Mouse (Mus musculus): Measurements from ENCODE around the gene Slu7. TPM values are rescaled to one million over a fixed set of nuclear protein-coding genes. Genes with fewer than 3 reads are reported as not detected.

The Slu7 gene
- polyA plus RNA-seq, 1 experiment from 2014 or later = 56.8 TPM

DNA sequence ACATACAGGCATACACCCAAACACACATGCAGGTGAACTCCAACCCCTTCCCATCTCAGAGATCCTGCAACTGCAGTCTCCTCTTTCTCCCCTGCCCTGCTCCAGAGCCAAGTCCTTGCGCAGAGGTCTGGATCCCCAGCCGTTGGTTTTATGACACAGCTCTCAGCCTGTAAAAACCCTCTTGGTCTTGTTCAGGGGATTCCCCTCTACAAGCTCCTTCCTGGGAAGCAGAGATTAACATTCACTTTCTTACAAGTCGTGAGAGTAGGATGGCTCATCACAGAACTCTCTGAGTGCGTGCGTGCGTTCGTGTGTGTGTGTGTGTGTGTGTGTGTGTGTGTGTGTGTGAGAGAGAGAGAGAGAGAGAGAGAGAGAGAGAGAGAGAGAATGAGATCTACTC is 23.3 kb upstream of the Slu7 start:
- Histone ChIP-seq H3K9ac (ENCODE audit: low read length) (no peak overlapping the region), H3K4me3 (ENCODE audit: low read depth, low read length) (no peak overlapping the region), H3K36me3 (ENCODE audit: control insufficient read depth, insufficient read depth, low read length) (no peaks in the 10 kb centered on the region), H3K27me3 (ENCODE audit: control insufficient read depth, insufficient read depth, low read length) (no peaks in the 10 kb centered on the region), H3K9me3 (ENCODE audit: control insufficient read depth, low read length) (no peaks in the 10 kb centered on the region), H3K4me2 (ENCODE audit: low read depth, severe bottlenecking) (no peak overlapping the region), H3K27ac (replicated peaks; ENCODE audit: low read depth, low read length) (no peak overlapping the region), H3K4me1 (ENCODE audit: control insufficient read depth, insufficient read depth, low read length) (no peaks in the 10 kb centered on the region)
- ATAC-seq (ENCODE audit: insufficient number of reproducible peaks, low FRiP score, low TSS enrichment, low read depth) (no peak), DNase-seq (ENCODE audit: low spot score) (no peak)
- 62% methylated on average over 7 of the region's 7 CpGs for WGBS

DNA sequence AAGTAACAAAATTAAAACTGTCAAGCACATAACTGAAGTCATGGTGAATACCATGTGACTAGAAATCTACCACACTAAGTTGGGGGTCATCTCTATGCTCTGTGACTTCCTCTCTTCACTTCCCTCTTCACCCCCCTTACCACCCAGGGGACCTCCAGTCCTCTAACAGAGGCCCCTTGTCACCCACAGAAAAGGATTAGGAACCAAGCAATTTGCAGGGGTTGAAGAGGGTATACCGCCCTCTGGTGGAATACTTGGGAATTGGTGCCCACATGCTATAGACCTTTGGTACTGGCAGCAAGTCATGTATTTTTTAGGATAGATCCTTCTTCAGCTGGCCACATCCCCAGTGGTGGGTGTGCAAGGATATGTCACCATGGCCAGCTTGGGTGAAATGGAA is 22.1 kb upstream of the Slu7 start:
- DNase-seq (ENCODE audit: low spot score) (peak; percentile 81), ATAC-seq (ENCODE audit: insufficient number of reproducible peaks, low FRiP score, low TSS enrichment, low read depth) (no peak)
- 0% methylated on average over 1 of the region's 1 CpGs for WGBS
- Histone ChIP-seq H3K9ac (ENCODE audit: low read length) (no peak overlapping the region), H3K27ac (replicated peaks; ENCODE audit: low read depth, low read length) (no peak overlapping the region), H3K4me2 (ENCODE audit: low read depth, severe bottlenecking) (no peak overlapping the region), H3K4me3 (ENCODE audit: low read depth, low read length) (no peak overlapping the region), H3K27me3 (ENCODE audit: control insufficient read depth, insufficient read depth, low read length) (no peaks in the 10 kb centered on the region), H3K36me3 (ENCODE audit: control insufficient read depth, insufficient read depth, low read length) (no peaks in the 10 kb centered on the region), H3K4me1 (ENCODE audit: control insufficient read depth, insufficient read depth, low read length) (no peaks in the 10 kb centered on the region), H3K9me3 (ENCODE audit: control insufficient read depth, low read length) (no peaks in the 10 kb centered on the region)

DNA sequence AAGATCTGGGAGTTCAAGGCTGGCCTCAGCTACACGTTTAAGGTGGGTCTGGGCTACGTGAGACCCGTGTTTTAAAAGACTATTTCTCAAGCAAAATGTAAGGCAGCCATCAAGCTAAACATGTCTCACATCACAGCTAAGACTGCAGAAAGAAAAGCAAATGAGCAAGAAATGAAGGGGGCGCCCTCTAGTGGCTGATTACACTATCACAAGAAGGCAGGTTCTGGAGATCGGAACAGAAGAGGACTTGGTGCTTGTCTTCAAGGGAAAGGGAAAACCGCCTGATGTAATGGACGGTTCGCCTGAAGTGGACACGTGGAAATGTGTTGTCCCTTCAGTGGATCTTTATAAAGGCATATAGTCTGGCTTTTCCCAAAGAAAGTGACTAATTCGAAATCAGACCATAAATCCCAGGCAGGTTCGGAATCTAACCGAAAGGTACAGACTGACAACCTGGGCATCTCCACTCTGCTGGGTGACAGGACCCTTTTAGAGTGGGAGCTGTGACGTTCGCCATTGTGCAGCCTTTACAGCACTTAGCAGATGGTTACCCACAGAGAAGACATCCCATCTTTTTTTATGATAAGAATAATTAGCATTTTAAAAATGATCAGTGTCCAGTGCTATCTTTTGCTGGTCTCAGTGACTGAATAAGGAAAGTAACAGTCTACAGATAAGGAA is 20.6 kb upstream of the Slu7 start:
- Histone ChIP-seq H3K27ac (replicated peaks; ENCODE audit: low read depth, low read length) (no peak overlapping the region), H3K4me3 (ENCODE audit: low read depth, low read length) (no peak overlapping the region), H3K36me3 (ENCODE audit: control insufficient read depth, insufficient read depth, low read length) (no peaks in the 10 kb centered on the region), H3K9me3 (ENCODE audit: control insufficient read depth, low read length) (no peaks in the 10 kb centered on the region), H3K9ac (ENCODE audit: low read length) (no peak overlapping the region), H3K27me3 (ENCODE audit: control insufficient read depth, insufficient read depth, low read length) (no peaks in the 10 kb centered on the region), H3K4me1 (ENCODE audit: control insufficient read depth, insufficient read depth, low read length) (no peaks in the 10 kb centered on the region), H3K4me2 (ENCODE audit: low read depth, severe bottlenecking) (no peak overlapping the region)
- DNase-seq (ENCODE audit: low spot score) (peak; percentile 88), ATAC-seq (ENCODE audit: insufficient number of reproducible peaks, low FRiP score, low TSS enrichment, low read depth) (no peak)
- 28% methylated on average over 14 of the region's 14 CpGs for WGBS

DNA sequence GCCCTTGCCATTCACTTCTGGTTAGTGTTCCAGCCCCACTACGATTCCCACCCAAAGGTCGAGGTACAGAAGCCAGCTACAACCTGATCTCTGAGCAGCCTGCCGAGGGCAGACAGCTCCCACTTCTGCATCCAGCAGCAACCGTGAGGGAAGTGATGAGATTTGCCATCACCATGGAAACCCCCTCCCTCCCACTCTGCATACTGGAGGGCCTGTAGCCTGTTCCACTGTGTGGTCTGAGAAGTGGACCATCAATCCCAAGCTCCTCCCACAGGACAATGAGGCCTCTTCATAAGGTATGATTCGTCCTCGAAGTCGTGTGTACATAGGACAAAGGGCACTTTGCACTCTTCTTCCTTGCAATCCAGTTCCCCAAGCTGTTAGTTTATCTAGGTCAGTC is 16.3 kb upstream of the Slu7 start:
- no peak for DNase-seq (ENCODE audit: low spot score)

DNA sequence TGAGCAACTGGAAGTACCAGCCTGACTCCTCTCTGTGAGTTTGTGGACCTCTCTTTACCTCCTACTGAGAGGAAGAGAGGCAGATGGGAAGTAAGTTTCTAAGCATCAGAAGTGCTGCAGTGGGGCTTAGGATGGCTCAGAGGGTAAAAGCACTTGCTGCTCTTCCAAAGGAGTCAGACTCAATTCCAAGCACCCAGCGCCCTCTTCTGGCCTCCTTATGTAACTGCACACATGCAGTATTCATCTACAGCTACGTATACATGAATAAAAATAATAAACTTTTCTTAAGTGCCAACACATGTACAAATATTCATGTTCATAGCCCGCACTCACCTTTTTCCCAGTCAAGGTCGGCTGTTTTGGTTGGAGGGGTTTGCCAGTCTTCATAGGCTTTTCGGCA is 9.2 kb upstream of the Slu7 start:
- no peak overlapping the region for H3K4me3 ChIP-seq (ENCODE audit: low read depth, low read length)
- no peak overlapping the region for H3K4me2 ChIP-seq (ENCODE audit: low read depth, severe bottlenecking)
- H3K36me3 ChIP-seq (ENCODE audit: control insufficient read depth, insufficient read depth, low read length) = no peaks in the 10 kb centered on the region; the same call in 1 of the 2 replicates
- ATAC-seq (ENCODE audit: insufficient number of reproducible peaks, low FRiP score, low TSS enrichment, low read depth) (no peak), DNase-seq (ENCODE audit: low spot score) (no peak)
- H3K9me3 ChIP-seq (ENCODE audit: control insufficient read depth, low read length) = no peaks in the 10 kb centered on the region
- H3K27me3 ChIP-seq (ENCODE audit: control insufficient read depth, insufficient read depth, low read length) = no peaks in the 10 kb centered on the region
- H3K9ac ChIP-seq (ENCODE audit: low read length) = no peak overlapping the region
- WGBS = 80% methylated on average over 5 of the region's 5 CpGs
- H3K27ac ChIP-seq (replicated peaks; ENCODE audit: low read depth, low read length) = no peak overlapping the region
- 0 out of 2 replicates have a peak, but pooled peaks cover 2% of the 10 kb centered on the region for H3K4me1 ChIP-seq (ENCODE audit: control insufficient read depth, insufficient read depth, low read length)

More for the DNA sequence above, 16.3 kb upstream of the Slu7 start:
- Histone ChIP-seq H3K27ac (replicated peaks; ENCODE audit: low read depth, low read length) (no peak overlapping the region), H3K9me3 (ENCODE audit: control insufficient read depth, low read length) (no peaks in the 10 kb centered on the region), H3K36me3 (ENCODE audit: control insufficient read depth, insufficient read depth, low read length) (no peaks in the 10 kb centered on the region), H3K27me3 (ENCODE audit: control insufficient read depth, insufficient read depth, low read length) (no peaks in the 10 kb centered on the region), H3K4me2 (ENCODE audit: low read depth, severe bottlenecking) (no peak overlapping the region), H3K9ac (ENCODE audit: low read length) (no peak overlapping the region), H3K4me1 (ENCODE audit: control insufficient read depth, insufficient read depth, low read length) (no peaks in the 10 kb centered on the region), H3K4me3 (ENCODE audit: low read depth, low read length) (no peak overlapping the region)
- ATAC-seq (ENCODE audit: insufficient number of reproducible peaks, low FRiP score, low TSS enrichment, low read depth) = no peak
- 65% methylated on average over 7 of the region's 7 CpGs for WGBS

DNA sequence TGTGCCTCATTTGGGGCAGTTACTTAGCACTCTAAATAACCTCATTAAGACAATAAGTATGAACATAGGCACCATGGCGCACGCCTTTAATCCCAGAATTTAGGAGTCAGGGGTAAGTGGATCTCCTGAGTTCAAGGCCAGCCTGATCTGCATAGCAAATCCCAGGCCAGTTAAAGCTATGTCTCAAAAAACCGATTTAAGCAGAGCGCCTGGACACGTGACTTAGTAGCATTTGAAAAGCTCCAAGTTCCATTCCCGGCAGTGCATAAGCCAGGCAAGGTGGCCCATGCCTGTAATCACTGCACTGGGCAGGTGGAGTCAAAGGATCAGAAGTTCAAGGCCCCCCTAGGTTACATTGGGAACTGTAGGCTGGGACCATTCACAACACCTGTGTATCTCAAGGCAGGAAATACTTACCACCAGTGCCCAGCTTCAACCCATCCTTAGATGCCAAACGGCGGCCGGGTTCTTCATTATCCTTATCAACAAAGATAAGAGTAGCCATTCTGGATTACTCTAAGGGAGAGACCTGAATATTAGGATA is 8.3 kb upstream of the Slu7 start:
- peak overlapping the region; percentile 44; the same call in 1 of the 2 replicates for H3K4me3 ChIP-seq (ENCODE audit: low read depth, low read length)
- H3K27ac ChIP-seq (replicated peaks; ENCODE audit: low read depth, low read length) = no peak overlapping the region
- peak; percentile 28; the same call in 1 of the 2 replicates for ATAC-seq (ENCODE audit: insufficient number of reproducible peaks, low FRiP score, low TSS enrichment, low read depth)
- 0 out of 2 replicates have a peak, but pooled peaks cover 2% of the 10 kb centered on the region for H3K4me1 ChIP-seq (ENCODE audit: control insufficient read depth, insufficient read depth, low read length)
- no peaks in the 10 kb centered on the region; the same call in 1 of the 2 replicates for H3K36me3 ChIP-seq (ENCODE audit: control insufficient read depth, insufficient read depth, low read length)
- no peaks in the 10 kb centered on the region for H3K9me3 ChIP-seq (ENCODE audit: control insufficient read depth, low read length)
- WGBS = 91% methylated on average over 9 of the region's 9 CpGs
- no peak for DNase-seq (ENCODE audit: low spot score)
- no peak overlapping the region for H3K9ac ChIP-seq (ENCODE audit: low read length)
- peak overlapping the region; percentile 44; the same call in 1 of the 2 replicates for H3K4me2 ChIP-seq (ENCODE audit: low read depth, severe bottlenecking)
- H3K27me3 ChIP-seq (ENCODE audit: control insufficient read depth, insufficient read depth, low read length) = no peaks in the 10 kb centered on the region

DNA sequence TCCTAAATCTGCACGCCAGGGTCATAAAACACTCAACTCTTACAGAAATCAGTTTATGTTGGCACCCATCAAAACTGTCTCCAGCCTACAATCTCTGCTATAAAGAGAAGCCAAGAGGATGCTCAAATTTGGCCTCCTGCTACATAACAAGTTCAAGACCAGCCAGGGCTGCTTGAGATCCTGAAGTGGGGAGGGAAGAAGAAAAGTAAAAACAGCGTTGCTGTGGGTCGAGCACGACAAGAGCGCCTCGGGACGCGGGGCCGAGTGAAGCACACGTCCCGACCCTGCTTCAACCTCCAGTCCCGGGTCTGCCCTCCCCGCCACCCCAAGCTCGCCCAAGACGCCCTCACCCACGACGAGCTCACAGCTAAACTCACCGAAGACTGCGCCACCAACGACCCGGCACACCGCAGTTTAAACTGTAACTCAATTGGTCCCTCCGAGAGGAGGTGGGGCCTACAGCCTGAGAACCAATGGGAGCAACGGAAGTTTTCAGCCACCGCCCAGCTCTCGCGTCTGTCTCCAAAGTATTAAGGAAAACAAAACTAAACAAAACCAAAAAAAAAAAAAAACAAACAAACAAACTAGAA is 7.6 kb upstream of the Slu7 start, which contains the start of gene Pttg1:
TSS of gene Pttg1 (minus strand) at position 428 of the 590 bp plus-strand sequence.
- ATAC-seq (ENCODE audit: insufficient number of reproducible peaks, low FRiP score, low TSS enrichment, low read depth) (peak; percentile 94), DNase-seq (ENCODE audit: low spot score) (peak; percentile 86)
- Histone ChIP-seq H3K27me3 (ENCODE audit: control insufficient read depth, insufficient read depth, low read length) (no peaks in the 10 kb centered on the region), H3K4me1 (ENCODE audit: control insufficient read depth, insufficient read depth, low read length) (0 out of 2 replicates have a peak, but pooled peaks cover 2% of the 10 kb centered on the region), H3K27ac (replicated peaks; ENCODE audit: low read depth, low read length) (no peak within 1 kb of the TSS), H3K9ac (ENCODE audit: low read length) (peak within 1 kb of the TSS; percentile 63), H3K4me3 (ENCODE audit: low read depth, low read length) (peak within 1 kb of the TSS; percentile 44), H3K9me3 (ENCODE audit: control insufficient read depth, low read length) (no peaks in the 10 kb centered on the region), H3K36me3 (ENCODE audit: control insufficient read depth, insufficient read depth, low read length) (no peaks in the 10 kb centered on the region; the same call in 1 of the 2 replicates), H3K4me2 (ENCODE audit: low read depth, severe bottlenecking) (peak within 1 kb of the TSS; percentile 44)
- 3% methylated on average over 27 of the region's 27 CpGs for WGBS

DNA sequence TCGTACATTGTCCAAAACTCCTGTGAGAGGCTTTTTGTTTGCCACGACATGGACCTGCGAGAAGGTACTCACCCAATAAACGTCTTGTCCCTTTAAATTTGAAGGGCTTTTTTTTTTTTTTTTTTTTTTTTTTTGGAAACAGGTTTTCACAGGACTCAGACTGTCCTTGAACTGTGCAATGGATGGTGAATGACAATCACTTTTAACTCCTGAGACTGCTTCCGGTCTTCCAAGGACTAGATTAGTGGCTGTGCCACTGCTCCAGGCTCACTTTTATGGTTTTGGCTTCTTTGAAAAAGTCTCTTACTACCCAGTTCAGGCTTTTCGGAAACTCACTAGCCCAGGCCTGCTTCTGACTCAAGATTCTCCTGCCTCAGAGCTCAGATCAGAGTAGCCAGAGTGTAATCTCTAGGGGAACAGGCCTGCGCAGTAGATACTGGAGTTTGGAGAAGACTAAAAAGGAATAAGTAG is 7.1 kb upstream of the Slu7 start:
- no peaks in the 10 kb centered on the region for H3K27me3 ChIP-seq (ENCODE audit: control insufficient read depth, insufficient read depth, low read length)
- 21% methylated on average over 7 of the region's 7 CpGs for WGBS
- 0 out of 2 replicates have a peak, but pooled peaks cover 2% of the 10 kb centered on the region for H3K4me1 ChIP-seq (ENCODE audit: control insufficient read depth, insufficient read depth, low read length)
- no peaks in the 10 kb centered on the region for H3K9me3 ChIP-seq (ENCODE audit: control insufficient read depth, low read length)
- peak; percentile 51 for ATAC-seq (ENCODE audit: insufficient number of reproducible peaks, low FRiP score, low TSS enrichment, low read depth)
- H3K36me3 ChIP-seq (ENCODE audit: control insufficient read depth, insufficient read depth, low read length) = no peaks in the 10 kb centered on the region; the same call in 1 of the 2 replicates
- peak overlapping the region; percentile 44 for H3K4me3 ChIP-seq (ENCODE audit: low read depth, low read length)
- no peak for DNase-seq (ENCODE audit: low spot score)
- peak overlapping the region; percentile 44; the same call in 1 of the 2 replicates for H3K4me2 ChIP-seq (ENCODE audit: low read depth, severe bottlenecking)
- H3K9ac ChIP-seq (ENCODE audit: low read length) = peak overlapping the region; percentile 63
- no peak overlapping the region for H3K27ac ChIP-seq (replicated peaks; ENCODE audit: low read depth, low read length)

Measured in limb, embryonic 11.5 days (tissue).